Mouse (Mus musculus): ENCODE measurements at regions not wholly inside any gene's neighbourhood (a gene's known extent, or its start where the extent isn't known, plus 50 kb on each side); places are given as distances from the start of the nearest gene placed in this dataset.

DNA sequence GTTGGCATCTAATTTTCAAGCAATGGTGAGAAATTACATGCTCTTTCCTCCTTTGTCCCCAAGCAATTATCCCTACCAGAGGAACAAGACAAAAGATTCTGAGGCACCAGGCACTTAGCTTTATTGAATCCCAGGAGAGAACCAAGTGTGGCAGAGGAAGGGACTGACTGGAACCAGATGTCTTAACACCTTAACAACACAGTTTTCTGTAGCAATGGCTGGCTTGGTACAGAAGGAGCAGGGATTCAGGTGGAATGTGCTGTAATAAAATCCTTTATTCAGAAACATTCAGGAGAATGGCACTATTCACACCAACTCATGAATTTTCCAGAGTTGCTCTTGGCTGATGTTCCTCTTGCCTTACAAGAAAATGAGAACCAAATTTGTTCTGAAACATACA, 315.3 kb upstream of the Tyrp1 start:
- TF ChIP-seq POLR2A (IDR thresholded peaks at IDR 0.05; ENCODE audit: borderline replicate concordance, extremely low read depth, insufficient read depth, insufficient read length, poor library complexity, severe bottlenecking) (no peak), CTCF (IDR thresholded peaks at IDR 0.05; ENCODE audit: borderline replicate concordance, extremely low read depth, insufficient read depth, insufficient read length) (no peak)
